Mouse (Mus musculus) kidney, adult 9 months (tissue): ENCODE measurements around the gene Slc44a4.
"Not testable (repeated sequence)": the region's sequence is repeated elsewhere in the genome, so short reads cannot be mapped to it uniquely, and the experiment has no call there.

Experiments used
- DNase-seq: peaks from one replicate; pipeline ENCODE4 v3.0.0; 2022

Gene Slc44a4

GRCm38 (mm10) chr17:34944362-34944761, 30.1 kb downstream of the Slc44a4 start:
- peak; percentile 83 for DNase-seq

GRCm38 (mm10) chr17:34946486-34947140, 32.3 kb downstream of the Slc44a4 start:
- peak; percentile 89 for DNase-seq

GRCm38 (mm10) chr17:34947606-34948005, 33.3 kb downstream of the Slc44a4 start:
- peak; percentile 79 for DNase-seq

- not testable (repeated sequence) for DNase-seq
Observed at GRCm38 (mm10) chr17:34948721-34949552, 34.7 kb downstream of the Slc44a4 start.

GRCm38 (mm10) chr17:34949553-34949969, 35.3 kb downstream of the Slc44a4 start:
- DNase-seq = no peak

- DNase-seq = no peak
Observed at GRCm38 (mm10) chr17:34950514-34951455, 36.5 kb downstream of the Slc44a4 start.

GRCm38 (mm10) chr17:34951636-34952377, 37.5 kb downstream of the Slc44a4 start:
- DNase-seq = no peak

GRCm38 (mm10) chr17:34952378-34953040, 38.2 kb downstream of the Slc44a4 start:
- peak; percentile 81 for DNase-seq

GRCm38 (mm10) chr17:34953258-34953657, 39.0 kb downstream of the Slc44a4 start:
- no peak for DNase-seq

GRCm38 (mm10) chr17:34953904-34954303, 39.6 kb downstream of the Slc44a4 start:
- peak; percentile 82 for DNase-seq

- no peak for DNase-seq
Observed at GRCm38 (mm10) chr17:34954831-34955230, 40.6 kb downstream of the Slc44a4 start.

GRCm38 (mm10) chr17:34955884-34956283, 41.6 kb downstream of the Slc44a4 start:
- DNase-seq = no peak

- DNase-seq = no peak
Observed at GRCm38 (mm10) chr17:34956340-34956739, 42.1 kb downstream of the Slc44a4 start.

GRCm38 (mm10) chr17:34957291-34957690, 43.0 kb downstream of the Slc44a4 start:
- not testable (repeated sequence) for DNase-seq

- not testable (repeated sequence) for DNase-seq
Observed at GRCm38 (mm10) chr17:34957966-34958365, 43.7 kb downstream of the Slc44a4 start.

GRCm38 (mm10) chr17:34958734-34959129, 44.5 kb downstream of the Slc44a4 start:
- not testable (repeated sequence) for DNase-seq

- DNase-seq = peak; percentile 94
Observed at GRCm38 (mm10) chr17:34959130-34959778, 45.0 kb downstream of the Slc44a4 start, which contains the start of gene Hspa1b. Gene Hspa1b (minus strand): TSS chr17:34959238.

GRCm38 (mm10) chr17:34959881-34960515, 45.7 kb downstream of the Slc44a4 start:
- DNase-seq = peak; percentile 67

- DNase-seq = no peak
Observed at GRCm38 (mm10) chr17:34960702-34961493, 46.6 kb downstream of the Slc44a4 start.

- DNase-seq = no peak
Observed at GRCm38 (mm10) chr17:34962125-34962524, 47.9 kb downstream of the Slc44a4 start.
